Mouse (Mus musculus) large intestine, adult 2 months (tissue): ENCODE results near the gene Stmnd1. TPM values are rescaled to one million over a fixed set of nuclear protein-coding genes. Genes with fewer than 3 reads are reported as not detected.
"Not testable (repeated sequence)": the region's sequence is repeated elsewhere in the genome, so short reads cannot be mapped to it uniquely, and the experiment has no call there.

ENCODE experiments used
- DNase-seq: peaks from one replicate; pipeline ENCODE4 v3.0.0-alpha.2; 2012; ENCODE audit warnings: low read depth, low spot score
- WGBS: fragments of 180-500 bp; shearing (Covaris S2); methylation state at CpG from one replicate; pipeline ENCODE4 v1.1.7; 2018; 5-methylcytosine and 5-hydroxymethylcytosine counted together
- polyA plus RNA-seq: library from polyadenylated mRNA; depleted of rRNA; stranded (reverse); fragments of >200 nt; gene quantifications from 2 replicates; pipeline ENCODE4 v1.2.3, GENCODE M21; 2012

Stmnd1 gene
- polyA plus RNA-seq, 1 experiment: 0.27 TPM

- 63% methylated on average over 8 of the region's 8 CpGs for WGBS
Measured at GRCm38 (mm10) chr13:46287801-46288200, 14.3 kb downstream of the Stmnd1 start.

GRCm38 (mm10) chr13:46288372-46288771 is 14.9 kb downstream of the Stmnd1 start:
- no peak for DNase-seq
- WGBS: 50% methylated on average over 5 of the region's 5 CpGs

More at GRCm38 (mm10) chr13:46287801-46288200, 14.3 kb downstream of the Stmnd1 start:
- no peak for DNase-seq

DNA sequence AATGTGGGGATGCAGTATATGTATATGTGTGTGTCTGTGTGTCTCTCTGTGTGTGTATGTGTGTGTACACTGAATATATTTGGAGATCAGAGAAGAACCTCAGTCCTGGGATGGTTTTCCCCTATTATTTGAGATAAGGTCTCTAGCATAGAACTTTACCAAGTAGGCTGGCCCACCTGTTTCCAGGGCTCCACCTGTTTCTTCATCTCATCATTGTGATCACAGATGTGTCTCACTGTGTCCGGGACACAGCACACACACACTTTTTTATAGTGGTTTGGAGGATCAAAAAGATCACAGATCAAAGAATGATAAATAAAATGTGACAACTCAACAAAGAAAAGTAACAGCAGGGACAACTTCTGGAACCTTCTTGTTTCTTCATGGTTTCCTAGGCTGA is 17.0 kb downstream of the Stmnd1 start:
- 69% methylated on average over 1 of the region's 1 CpGs for WGBS

GRCm38 (mm10) chr13:46294365-46294764 is 20.8 kb downstream of the Stmnd1 start:
- no peak for DNase-seq

More for the DNA sequence above, 17.0 kb downstream of the Stmnd1 start:
- no peak for DNase-seq

- 91% methylated on average over 4 of the region's 4 CpGs for WGBS
- DNase-seq: no peak
Measured at GRCm38 (mm10) chr13:46297701-46298100, 24.2 kb downstream of the Stmnd1 start.

DNA sequence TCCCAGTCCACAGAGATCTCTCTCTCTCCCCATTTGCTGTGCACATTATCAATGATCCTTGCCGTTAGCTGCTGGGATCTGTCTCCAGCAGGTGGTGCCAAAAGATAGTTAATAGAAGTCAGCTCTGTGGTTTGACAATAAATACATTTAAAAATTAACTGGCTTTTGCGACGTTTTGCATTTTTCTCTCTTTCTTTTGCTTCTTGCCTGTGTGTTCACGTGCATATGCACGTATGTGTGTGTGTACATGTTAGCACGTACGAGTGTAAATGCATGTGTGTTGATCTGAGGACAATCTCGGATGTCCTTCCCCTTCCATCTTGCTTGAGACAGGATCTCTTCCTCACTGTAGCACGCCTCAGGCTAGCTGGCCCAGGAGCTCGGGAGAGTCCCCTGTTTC is 37.3 kb downstream of the Stmnd1 start:
- DNase-seq: no peak
- WGBS: 30% methylated on average over 10 of the region's 10 CpGs

DNA sequence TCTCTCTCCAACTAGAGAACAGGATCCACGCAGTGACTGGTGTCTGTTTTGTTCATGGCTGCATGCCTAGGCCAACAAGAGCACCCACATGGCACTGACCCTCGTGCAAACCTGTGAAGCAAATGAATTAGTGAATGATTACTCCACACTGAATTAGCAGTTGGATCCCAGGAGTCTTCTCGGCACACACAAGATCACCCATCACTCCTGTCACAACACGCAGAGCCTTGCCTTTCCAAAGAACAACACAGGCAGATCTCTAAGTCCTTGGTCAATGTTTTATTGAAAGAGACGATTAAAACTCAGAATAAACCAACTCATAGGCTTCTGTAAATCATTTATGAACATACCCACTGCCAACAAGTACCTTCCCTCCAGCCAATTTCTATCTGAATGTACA is 39.7 kb downstream of the Stmnd1 start:
- WGBS: 52% methylated on average over 5 of the region's 5 CpGs
- no peak for DNase-seq

DNA sequence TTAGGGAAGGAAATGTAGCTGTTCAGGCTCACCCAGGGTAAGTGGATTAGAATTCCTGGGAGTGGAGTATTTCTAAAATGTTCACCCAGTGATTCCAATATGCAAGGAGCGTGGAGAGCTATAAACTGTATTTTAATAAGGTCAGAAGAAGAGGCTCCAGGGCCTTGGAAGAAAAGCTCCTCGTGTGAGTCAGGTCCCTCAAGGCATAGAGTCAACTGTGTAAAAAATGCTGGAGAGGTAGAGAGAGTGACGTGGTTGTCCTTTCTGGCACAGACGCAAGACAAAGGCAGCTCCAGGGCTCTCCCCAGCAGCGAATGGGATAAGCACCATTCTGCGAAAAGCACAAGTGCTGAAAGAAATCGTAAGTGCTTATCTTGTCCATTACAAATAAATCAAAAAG is 41.6 kb downstream of the Stmnd1 start:
- WGBS: 84% methylated on average over 7 of the region's 7 CpGs
- no peak for DNase-seq

GRCm38 (mm10) chr13:46326351-46326985 is 52.9 kb downstream of the Stmnd1 start:
- WGBS: 73% methylated on average over 4 of the region's 4 CpGs
- DNase-seq: no peak

- 77% methylated on average over 6 of the region's 6 CpGs for WGBS
Measured at GRCm38 (mm10) chr13:46335020-46335419, 61.5 kb downstream of the Stmnd1 start.

DNA sequence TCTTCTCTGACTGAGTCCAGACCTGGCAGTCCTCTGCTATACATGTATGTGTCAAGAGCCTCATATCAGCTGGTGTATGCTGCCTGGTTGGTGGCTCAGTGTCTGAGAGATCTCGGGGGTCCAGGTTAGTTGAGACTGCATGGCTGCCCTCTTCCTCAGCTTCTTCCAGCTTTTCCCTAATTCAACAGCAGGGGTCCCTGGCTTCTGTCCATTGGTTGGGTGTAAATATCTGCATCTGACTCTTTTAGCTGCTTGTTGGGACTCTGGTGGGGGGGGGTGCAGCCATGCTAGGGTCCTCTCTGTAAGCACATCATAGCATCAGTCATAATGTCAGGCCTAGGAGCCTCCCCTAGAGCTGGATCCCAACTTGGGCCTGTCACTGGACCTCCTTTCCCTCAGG is 62.8 kb downstream of the Stmnd1 start:
- DNase-seq: not testable (repeated sequence)
- 80% methylated on average over 1 of the region's 1 CpGs for WGBS

More at GRCm38 (mm10) chr13:46335020-46335419, 61.5 kb downstream of the Stmnd1 start:
- no peak for DNase-seq

- 74% methylated on average over 2 of the region's 2 CpGs for WGBS
- DNase-seq: no peak
Measured at GRCm38 (mm10) chr13:46337791-46338190, 64.3 kb downstream of the Stmnd1 start.

DNA sequence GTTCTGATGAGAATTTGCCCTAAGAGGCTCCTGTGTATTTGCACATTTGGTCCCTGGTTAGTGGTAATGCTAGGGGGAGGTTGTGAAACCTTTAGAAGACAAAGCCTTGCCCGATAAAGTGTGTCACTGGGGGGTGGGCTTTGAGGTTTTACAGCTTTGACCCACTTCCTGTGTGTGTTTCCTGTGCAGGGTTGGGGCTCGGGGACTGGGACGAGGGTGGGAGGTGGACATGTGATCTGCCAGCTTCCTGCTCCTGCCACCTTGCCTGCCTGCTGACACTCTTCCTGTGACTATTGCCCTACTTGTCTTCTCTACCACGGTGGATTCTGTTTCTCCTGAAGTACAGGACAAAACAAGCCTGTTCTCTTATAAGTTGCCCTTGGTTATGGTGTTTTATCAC is 66.4 kb downstream of the Stmnd1 start:
- no peak for DNase-seq
- WGBS: 38% methylated on average over 4 of the region's 4 CpGs

- DNase-seq: no peak
- WGBS: 92% methylated on average over 8 of the region's 8 CpGs
Measured at GRCm38 (mm10) chr13:46340583-46340982, 67.1 kb downstream of the Stmnd1 start.

GRCm38 (mm10) chr13:46341419-46341818 is 67.9 kb downstream of the Stmnd1 start:
- DNase-seq: no peak

GRCm38 (mm10) chr13:46343226-46343625 is 69.7 kb downstream of the Stmnd1 start:
- no peak for DNase-seq
- 72% methylated on average over 7 of the region's 7 CpGs for WGBS

More at GRCm38 (mm10) chr13:46341419-46341818, 67.9 kb downstream of the Stmnd1 start:
- WGBS: 88% methylated on average over 5 of the region's 5 CpGs

- no peak for DNase-seq
- WGBS: 81% methylated on average over 10 of the region's 10 CpGs
Measured at GRCm38 (mm10) chr13:46346830-46347512, 73.5 kb downstream of the Stmnd1 start.

DNA sequence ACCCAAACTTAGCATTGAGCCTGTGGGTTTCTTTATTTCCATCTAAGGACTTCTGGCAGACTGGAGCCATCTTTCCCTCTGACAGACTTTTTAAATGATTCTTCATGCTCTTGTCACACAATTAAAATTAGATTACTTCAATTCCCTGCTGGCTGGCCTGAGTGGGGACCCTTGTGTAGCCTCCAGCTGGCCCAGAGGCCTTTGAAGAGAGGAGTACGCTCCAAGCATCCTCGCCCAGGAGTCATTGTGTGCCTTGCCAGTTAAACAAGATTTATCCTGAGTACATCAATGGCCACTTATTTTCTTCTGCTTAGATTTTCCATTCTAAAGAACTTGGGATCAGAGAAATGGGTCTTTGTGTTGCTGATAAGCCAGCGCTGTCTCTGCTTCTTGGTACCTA is 76.1 kb downstream of the Stmnd1 start:
- DNase-seq: no peak
- 81% methylated on average over 3 of the region's 3 CpGs for WGBS
